Mouse (Mus musculus): Measurements from ENCODE around the gene Hist1h4f.

GRCm38 (mm10) chr13:23593051-23593770 is 41.8 kb upstream of the Hist1h4f start:
- TF ChIP-seq CTCF (IDR thresholded peaks at IDR 0.05; ENCODE audit: low read depth, low read length) (no peak), GATA2 (IDR thresholded peaks at IDR 0.05; ENCODE audit: borderline replicate concordance, low read depth, low read length) (no peak), TAL1 (conservative IDR thresholded peaks at IDR 0.05; ENCODE audit: low read depth, low read length) (no peak)
